Mouse (Mus musculus) kidney, postnatal 0 days (tissue): Measurements from ENCODE around the gene Ndfip2. TPM values are rescaled to one million over a fixed set of nuclear protein-coding genes. Genes with fewer than 3 reads are reported as not detected.

ENCODE experiments used
- ATAC-seq: fragments of 200-750 bp; cut with Nextera tagmentation; replicated peaks from 2 replicates; pipeline ENCODE4 v1.8.0; 2017; ENCODE audit warnings: low read depth, moderate number of reproducible peaks, moderate TSS enrichment, moderate library complexity; ENCODE audit not compliant: low FRiP score
- DNase-seq: peaks from one replicate; pipeline ENCODE4 v3.0.0-alpha.2; 2016; ENCODE audit warnings: low spot score
- H3K27ac ChIP-seq: fragments of 300-500 bp; sonication (generic); 2 replicates; pipeline ENCODE4 v1.5.1; 2014; ENCODE audit warnings: mild to moderate bottlenecking
- H3K27me3 ChIP-seq: fragments of 300-500 bp; sonication (generic); 2 replicates; pipeline ENCODE4 v1.6.1; 2014; ENCODE audit warnings: low read length, mixed read lengths; ENCODE audit not compliant: insufficient read depth
- H3K36me3 ChIP-seq: fragments of 300-500 bp; sonication (generic); 2 replicates; pipeline ENCODE4 v1.6.1; 2014; ENCODE audit warnings: low read length, mixed read lengths; ENCODE audit not compliant: insufficient read depth
- H3K4me1 ChIP-seq: fragments of 300-500 bp; sonication (generic); replicated peaks from 2 replicates; pipeline ENCODE4 v1.6.1; 2014; ENCODE audit warnings: antibody characterized with exemption, low read length, mixed read lengths; ENCODE audit not compliant: insufficient read depth
- H3K4me2 ChIP-seq: fragments of 300-500 bp; sonication (generic); 2 replicates; pipeline ENCODE4 v1.6.1; 2014; ENCODE audit warnings: mild to moderate bottlenecking, low read length, moderate library complexity, mixed read lengths
- H3K4me3 ChIP-seq: fragments of 300-500 bp; sonication (generic); replicated peaks from 2 replicates; pipeline ENCODE4 v1.5.1; 2014; ENCODE audit warnings: low read depth, low read length
- H3K9ac ChIP-seq: fragments of 300-500 bp; sonication (generic); 2 replicates; pipeline ENCODE4 v1.6.1; 2014; ENCODE audit warnings: low read depth, low read length
- H3K9me3 ChIP-seq: fragments of 300-500 bp; sonication (generic); replicated peaks from 2 replicates; pipeline ENCODE4 v1.6.1; 2016; ENCODE audit warnings: low read length, inconsistent platforms, mixed read lengths
- CTCF ChIP-seq: IDR thresholded peaks from 2 replicates; pipeline ENCODE4 v1.5.1; 2016; ENCODE audit warnings: antibody characterized with exemption, low read depth, mild to moderate bottlenecking, moderate library complexity
- WGBS: fragments of 180-500 bp; shearing (Covaris S2); extraction: QIAGEN DNeasy Blood & Tissue Kit; methylation state at CpG from one replicate; pipeline ENCODE4 v1.1.7; 2014; 5-methylcytosine and 5-hydroxymethylcytosine counted together
- polyA plus RNA-seq: library from polyadenylated mRNA; unstranded; fragments of >200 nt; fragmentation: Nextera tagmentation; extraction: Ambion mirVana; gene quantifications from 2 replicates; pipeline ENCODE4 v1.2.1, GENCODE M21; 2015

The Ndfip2 gene
- polyA plus RNA-seq, 1 experiment from 2014 or later: 99.0 TPM

DNA sequence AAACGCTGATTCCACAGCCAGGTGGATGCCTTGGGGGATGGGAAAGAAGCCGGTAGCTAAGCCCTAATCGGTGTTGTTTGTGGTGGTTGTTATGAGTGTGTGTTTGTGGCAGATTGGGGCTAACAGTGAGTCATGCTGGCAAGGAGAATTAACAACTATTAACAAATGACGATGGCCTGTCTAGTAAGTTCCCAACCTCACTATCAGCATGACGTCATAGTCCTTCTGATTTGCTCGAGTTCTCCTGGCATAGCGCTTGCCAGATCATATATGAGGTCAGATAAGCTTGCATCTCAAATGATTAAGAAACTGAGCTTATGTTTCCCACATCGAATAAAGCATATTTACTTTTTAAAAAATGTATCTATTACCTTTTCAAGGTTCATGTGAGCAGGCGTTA lies 20.6 kb upstream of the Ndfip2 start:
- WGBS: 63% methylated on average over 9 of the region's 9 CpGs
- ATAC-seq: no peak
- no peak for DNase-seq

DNA sequence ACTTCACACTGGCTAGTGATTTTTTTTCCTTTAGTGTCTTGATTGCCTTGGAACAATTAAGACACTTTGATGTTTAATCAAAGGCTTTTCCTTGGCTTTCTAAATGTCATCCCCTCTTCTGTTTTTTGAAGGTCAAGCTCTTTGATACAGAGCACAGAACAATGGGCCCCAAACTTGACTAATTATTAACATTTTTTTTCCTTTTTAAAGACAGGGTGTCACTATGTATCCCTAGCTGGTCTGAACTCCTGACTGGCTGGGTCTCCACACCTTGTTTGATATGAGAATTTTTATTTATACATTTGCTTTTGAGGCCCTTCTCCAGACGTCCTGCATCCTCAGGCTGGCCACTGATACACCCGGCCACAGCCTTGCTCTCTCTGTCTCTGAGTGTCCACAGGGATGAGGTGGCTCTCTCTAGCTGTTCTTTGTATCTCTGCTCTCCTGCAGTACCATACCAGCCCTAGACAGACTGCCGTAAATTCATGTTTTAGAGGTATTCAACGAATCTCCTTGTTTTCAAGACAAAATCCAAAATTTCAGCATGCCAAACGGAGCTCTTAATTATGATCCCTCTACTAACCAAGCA lies 19.8 kb upstream of the Ndfip2 start:
- H3K4me1 ChIP-seq: no peaks in the 10 kb centered on the region
- H3K9me3 ChIP-seq: no peaks in the 10 kb centered on the region
- no peak overlapping the region for H3K27ac ChIP-seq
- 33% methylated on average over 5 of the region's 5 CpGs for WGBS
- no peaks in the 10 kb centered on the region for H3K36me3 ChIP-seq
- DNase-seq: no peak
- no peak overlapping the region for H3K9ac ChIP-seq
- TF ChIP-seq CTCF: no peak
- no peak for ATAC-seq
- no peaks in the 10 kb centered on the region for H3K27me3 ChIP-seq
- H3K4me2 ChIP-seq: no peak overlapping the region
- no peak overlapping the region for H3K4me3 ChIP-seq

More for the DNA sequence above, 20.6 kb upstream of the Ndfip2 start:
- Histone ChIP-seq H3K4me3 (no peak overlapping the region), H3K27me3 (no peaks in the 10 kb centered on the region), H3K4me1 (no peaks in the 10 kb centered on the region), H3K27ac (no peak overlapping the region), H3K36me3 (no peaks in the 10 kb centered on the region), H3K9ac (no peak overlapping the region), H3K9me3 (no peaks in the 10 kb centered on the region), H3K4me2 (no peak overlapping the region)
- no peak for TF ChIP-seq CTCF

DNA sequence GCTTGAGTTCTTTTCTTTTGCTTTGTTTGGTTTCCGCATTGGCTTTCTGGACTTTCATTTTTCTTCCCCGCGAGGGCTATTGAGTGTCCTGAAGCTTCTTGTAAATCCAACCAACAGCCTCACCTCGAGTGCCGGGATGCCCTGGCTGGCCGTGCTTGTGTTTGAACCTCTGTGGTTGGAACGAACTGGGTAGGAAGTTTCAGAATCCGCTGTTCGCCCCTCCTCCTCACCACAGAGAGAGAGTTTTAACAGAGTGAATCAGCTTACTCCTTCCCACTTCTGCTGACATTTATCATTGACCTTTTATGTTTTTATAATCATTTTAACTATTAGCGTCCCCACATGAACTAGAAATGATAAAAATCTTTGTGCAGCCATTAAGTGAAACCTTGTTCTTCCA lies 18.3 kb upstream of the Ndfip2 start:
- H3K4me2 ChIP-seq: no peak overlapping the region
- H3K27ac ChIP-seq: no peak overlapping the region
- TF ChIP-seq CTCF: no peak
- H3K9me3 ChIP-seq: no peaks in the 10 kb centered on the region
- no peak overlapping the region for H3K9ac ChIP-seq
- WGBS: 78% methylated on average over 10 of the region's 10 CpGs
- H3K4me3 ChIP-seq: no peak overlapping the region
- H3K27me3 ChIP-seq: no peaks in the 10 kb centered on the region
- ATAC-seq (no peak), DNase-seq (no peak)
- no peaks in the 10 kb centered on the region for H3K4me1 ChIP-seq
- H3K36me3 ChIP-seq: no peaks in the 10 kb centered on the region

DNA sequence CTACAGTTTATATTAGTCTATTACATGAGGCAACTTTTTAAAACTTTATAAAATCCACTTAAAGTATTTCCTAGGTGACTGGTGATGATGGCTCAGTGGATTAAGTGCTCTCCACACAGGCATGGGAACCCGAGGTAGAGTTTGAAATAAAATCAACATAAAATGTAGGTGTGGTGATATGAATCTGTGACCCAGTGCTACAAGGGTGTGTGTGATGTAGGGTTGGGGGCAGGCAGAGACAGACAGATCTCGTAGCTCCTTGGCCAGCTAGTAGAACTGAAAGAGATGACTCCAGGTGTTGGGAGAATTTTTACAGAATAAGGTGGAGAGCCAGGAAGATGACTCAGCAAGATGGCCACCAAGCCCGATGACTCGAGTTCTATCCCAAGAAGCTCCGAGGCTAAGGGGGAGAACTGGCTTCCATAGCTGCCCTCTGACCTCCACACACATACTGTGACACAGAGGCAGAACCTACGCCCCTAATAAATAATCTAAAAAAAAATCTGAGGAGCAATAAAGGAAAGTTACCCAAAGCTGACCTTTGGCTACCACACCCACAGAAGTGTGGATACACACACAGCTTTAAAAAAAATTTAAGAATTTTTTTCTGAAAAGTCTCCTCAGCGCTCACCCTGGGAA lies 14.4 kb upstream of the Ndfip2 start:
- TF ChIP-seq CTCF: no peak
- H3K27ac ChIP-seq: no peak overlapping the region
- WGBS: 80% methylated on average over 7 of the region's 7 CpGs
- no peaks in the 10 kb centered on the region for H3K36me3 ChIP-seq
- no peaks in the 10 kb centered on the region for H3K9me3 ChIP-seq
- H3K9ac ChIP-seq: no peak overlapping the region
- H3K4me2 ChIP-seq: no peak overlapping the region
- no peak overlapping the region for H3K4me3 ChIP-seq
- ATAC-seq: no peak
- no peaks in the 10 kb centered on the region for H3K27me3 ChIP-seq
- DNase-seq: no peak
- no peaks in the 10 kb centered on the region for H3K4me1 ChIP-seq

DNA sequence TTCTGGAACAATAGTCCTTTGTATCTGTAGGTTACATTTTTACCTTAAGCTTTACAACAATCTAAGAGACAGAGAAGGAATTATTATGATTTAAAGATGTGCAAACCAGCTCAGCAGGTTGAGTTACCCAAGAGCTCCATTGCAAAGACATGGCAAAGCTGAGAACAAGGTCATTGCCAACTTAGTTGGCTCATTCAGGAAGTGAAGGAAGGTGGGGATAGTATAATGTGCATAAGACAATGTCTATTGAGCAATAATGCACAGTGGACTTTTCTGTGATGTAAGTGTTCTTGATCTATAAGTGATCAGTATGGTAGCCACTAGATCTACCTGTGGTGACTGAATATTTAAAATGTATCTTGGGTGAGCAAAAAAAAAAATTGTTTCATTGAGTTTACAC lies 7.3 kb upstream of the Ndfip2 start:
- DNase-seq (no peak), ATAC-seq (no peak)
- H3K4me2 ChIP-seq: no peak overlapping the region
- no peak overlapping the region for H3K4me3 ChIP-seq
- no peak overlapping the region for H3K9ac ChIP-seq
- TF ChIP-seq CTCF: no peak
- H3K4me1 ChIP-seq: no peaks in the 10 kb centered on the region
- H3K9me3 ChIP-seq: no peaks in the 10 kb centered on the region
- H3K27ac ChIP-seq: no peak overlapping the region
- H3K36me3 ChIP-seq: no peaks in the 10 kb centered on the region
- no peaks in the 10 kb centered on the region for H3K27me3 ChIP-seq

DNA sequence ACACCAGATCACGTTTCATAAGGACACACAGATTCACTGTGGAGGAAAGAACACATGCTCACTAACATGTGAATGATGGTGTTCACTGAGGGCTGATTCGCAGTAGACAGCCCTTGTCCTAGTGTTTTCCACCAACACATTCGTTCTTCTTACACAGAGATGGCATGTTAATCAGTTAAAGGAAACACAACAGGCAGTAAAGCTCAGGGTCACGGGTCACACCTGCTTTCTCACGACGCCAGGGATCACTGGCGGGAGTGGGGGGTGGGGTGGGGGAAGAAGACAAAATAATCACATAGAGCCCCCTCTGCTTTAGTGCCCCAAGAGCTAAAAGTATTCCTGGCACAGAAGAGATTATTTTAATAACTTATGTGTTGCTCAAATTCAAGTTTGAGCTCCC lies 5.1 kb upstream of the Ndfip2 start:
- Histone ChIP-seq H3K4me1 (no peaks in the 10 kb centered on the region), H3K27ac (no peak overlapping the region), H3K27me3 (no peaks in the 10 kb centered on the region), H3K4me2 (no peak overlapping the region), H3K4me3 (no peak overlapping the region), H3K9me3 (no peaks in the 10 kb centered on the region), H3K9ac (no peak overlapping the region), H3K36me3 (no peaks in the 10 kb centered on the region)
- ATAC-seq (no peak), DNase-seq (no peak)
- 24% methylated on average over 7 of the region's 7 CpGs for WGBS
- no peak for TF ChIP-seq CTCF

DNA sequence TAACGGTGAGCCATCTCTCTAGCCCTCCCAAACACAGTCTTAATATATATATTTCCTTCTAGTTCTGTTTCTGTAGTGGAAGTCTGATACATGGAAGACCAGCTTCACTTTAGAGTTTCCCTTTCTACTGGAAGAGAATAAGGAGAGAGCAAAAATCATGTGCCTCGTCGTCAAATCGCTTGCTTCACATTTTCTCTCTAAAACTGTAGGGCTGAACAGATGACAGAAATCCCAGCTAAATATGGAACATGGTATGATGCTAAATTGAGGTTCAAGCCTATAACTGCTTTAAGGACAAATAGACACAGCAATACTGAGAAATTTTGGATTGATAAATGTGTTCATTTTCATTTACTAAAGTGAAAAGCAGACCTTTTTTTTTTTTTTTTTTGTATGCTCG lies 4.0 kb upstream of the Ndfip2 start:
- H3K27ac ChIP-seq: no peak overlapping the region
- no peaks in the 10 kb centered on the region for H3K27me3 ChIP-seq
- ATAC-seq (no peak), DNase-seq (no peak)
- no peaks in the 10 kb centered on the region for H3K36me3 ChIP-seq
- no peak for TF ChIP-seq CTCF
- no peaks in the 10 kb centered on the region for H3K4me1 ChIP-seq
- no peaks in the 10 kb centered on the region for H3K9me3 ChIP-seq
- 89% methylated on average over 5 of the region's 5 CpGs for WGBS
- H3K4me3 ChIP-seq: no peak overlapping the region
- no peak overlapping the region for H3K4me2 ChIP-seq
- H3K9ac ChIP-seq: no peak overlapping the region
